ENCODE assay signal across 29 mouse cellular contexts in genomic region chr2:109725831-109726230, GRCm38 (mm10). TPM values are rescaled to one million over a fixed set of nuclear protein-coding genes. Genes with fewer than 3 reads are reported as not detected.
A peak's percentile ranks its signal among the peaks of the same experiment; 100 is the strongest.
DNase-seq lines count a peak whose midpoint lies in the region; ATAC-seq and TF ChIP-seq lines count a peak whose summit lies in the region.
"Had no signal": no experiment of that assay in that cellular context is flagged by ENCODE, and none has a peak within 500 bp of the region (broad histone marks: within the 10 kb centered on the region; RNA-seq: fewer than 3 reads in every experiment).

No protein-coding gene starts in this region.

- H3K4me3 ChIP-seq in kidney, adult 2 months (ENCODE audit: insufficient read depth, low read depth, low read length) = no peak overlapping the region
- no peak overlapping the region for H3K4me3 ChIP-seq in kidney, embryonic 16.5 days (ENCODE audit: low read length)
- H3K4me3 ChIP-seq: embryonic facial prominence, embryonic 10.5 days; embryonic facial prominence, embryonic 13.5 days; forebrain, embryonic 10.5 days; forebrain, embryonic 13.5 days; heart, adult 2 months; heart, embryonic 10.5 days; heart, embryonic 13.5 days had no signal

- no peak for TF ChIP-seq POLR2A in kidney, adult 2 months (IDR thresholded peaks at IDR 0.05; ENCODE audit: low read depth, low read length)

- no peak overlapping the region; the same call in none of the 2 replicates for H3K27ac ChIP-seq in kidney, adult 2 months (ENCODE audit: insufficient read depth, low read depth, low read length)
- H3K27ac ChIP-seq in kidney, embryonic 16.5 days (ENCODE audit: low read length) = no peak overlapping the region
- H3K27ac ChIP-seq: embryonic facial prominence, embryonic 10.5 days; embryonic facial prominence, embryonic 13.5 days; forebrain, embryonic 10.5 days; forebrain, embryonic 13.5 days; heart, adult 2 months; heart, embryonic 10.5 days; heart, embryonic 13.5 days; hindbrain, embryonic 14.5 days; hindbrain, postnatal 0 days had no signal

- no peak for TF ChIP-seq CTCF in kidney, adult 2 months (conservative IDR thresholded peaks at IDR 0.05; ENCODE audit: insufficient read depth, insufficient read length, low read depth, low read length)

- 31% methylated on average over 6 of the region's 6 CpGs for WGBS in kidney, adult 2 months
- 55% methylated on average over 6 of the region's 6 CpGs for WGBS in kidney, embryonic 16.5 days

- peak; percentile 89 for DNase-seq in kidney, adult 2 months
- no peak for DNase-seq in kidney, postnatal 14 days
- DNase-seq in kidney, postnatal 36 days = peak; percentile 29 to 77
- DNase-seq in 3134 (ENCODE audit: extremely low read depth, insufficient read length, low spot score) (peak; percentile 11), adipocyte (ENCODE audit: low spot score) (peak; percentile 42)
- DNase-seq in thymus, postnatal 14 days = no peak
- DNase-seq: adrenal gland, postnatal 14 days; cerebellum, adult 11-12 months; cerebellum, adult 8-10 months; cerebellum, postnatal 10 days; cerebellum, postnatal 36 days; embryo, embryonic 11 days; gastrocnemius, postnatal 10 days; gastrocnemius, postnatal 36 days; heart, adult 2 months; heart, postnatal 14 days; heart, postnatal 4 days had no signal

- H3K27me3 ChIP-seq in kidney, adult 2 months (replicated peaks; ENCODE audit: control insufficient read depth, insufficient read depth, low read length) = no peaks in the 10 kb centered on the region
- H3K27me3 ChIP-seq in kidney, embryonic 16.5 days (ENCODE audit: insufficient read depth, low read length) = no peaks in the 10 kb centered on the region
- H3K27me3 ChIP-seq: embryonic facial prominence, embryonic 13.5 days; forebrain, embryonic 13.5 days; heart, embryonic 13.5 days had no signal

- H3K4me2 ChIP-seq in kidney, embryonic 16.5 days (replicated peaks; ENCODE audit: low read depth, low read length) = no peak overlapping the region
- H3K4me2 ChIP-seq: embryonic facial prominence, embryonic 13.5 days; forebrain, embryonic 13.5 days; heart, embryonic 13.5 days; hindbrain, embryonic 14.5 days had no signal

- H3K36me3 ChIP-seq in kidney, adult 2 months (ENCODE audit: control insufficient read depth, insufficient read depth, low read length) = no peaks in the 10 kb centered on the region
- H3K36me3 ChIP-seq in kidney, embryonic 16.5 days (ENCODE audit: insufficient read depth, low read length) = no peaks in the 10 kb centered on the region
- H3K36me3 ChIP-seq: heart, embryonic 10.5 days; heart, embryonic 13.5 days had no signal

- H3K9me3 ChIP-seq in kidney, embryonic 16.5 days (ENCODE audit: low read length) = no peaks in the 10 kb centered on the region
- H3K9me3 ChIP-seq: embryonic facial prominence, embryonic 10.5 days; embryonic facial prominence, embryonic 13.5 days; forebrain, embryonic 10.5 days; forebrain, embryonic 13.5 days; heart, embryonic 10.5 days; heart, embryonic 13.5 days had no signal

- H3K9ac ChIP-seq in kidney, embryonic 16.5 days (replicated peaks; ENCODE audit: low read length) = no peak overlapping the region
- H3K9ac ChIP-seq: embryonic facial prominence, embryonic 13.5 days; forebrain, embryonic 13.5 days; heart, embryonic 13.5 days; hindbrain, embryonic 14.5 days had no signal

- ATAC-seq in kidney, embryonic 16.5 days (ENCODE audit: low FRiP score, low TSS enrichment) = no peak
- ATAC-seq: activated CD4-positive, CD25-positive, alpha-beta regulatory T cell, adult 4 months; CD4-positive, CD25-positive, alpha-beta regulatory T cell, adult 4 months; forebrain, embryonic 13.5 days; forebrain, embryonic 16.5 days; hindbrain, postnatal 0 days had no signal

- H3K4me1 ChIP-seq in kidney, adult 2 months (ENCODE audit: control insufficient read depth, insufficient read depth, low read length) = peaks cover 6% of the 10 kb centered on the region; the same call in 1 of the 2 replicates
- H3K4me1 ChIP-seq in kidney, embryonic 16.5 days (ENCODE audit: insufficient read depth, low read length) = no peaks in the 10 kb centered on the region
- H3K4me1 ChIP-seq: forebrain, embryonic 10.5 days; heart, embryonic 10.5 days; heart, embryonic 13.5 days had no signal

RNA-seq across cellular contexts. Expression of gene Bdnf, which starts 51.3 kb away (rescaled TPM):
- polyA plus RNA-seq in kidney, adult 2 months (2012; rRNA removed) = 1.2 and 1.4 TPM in 2 replicates
- 0.69 and 1.2 TPM in 2 replicates for polyA plus RNA-seq in kidney, embryonic 16.5 days (2015; fragmentation: Nextera tagmentation; extraction: Ambion mirVana)
- polyA plus RNA-seq: CD4-positive, CD25-positive, alpha-beta regulatory T cell, adult 4 months had no signal

Comparison
In these comparisons a context has a peak if more than half of its experiments do, and no peak if none do; other contexts are left out.
1. DNase-seq: peak in kidney, adult 2 months (single experiment), kidney, postnatal 36 days (2 of 2), 3134 (single experiment) and adipocyte (single experiment); none in kidney, postnatal 14 days (single experiment) and thymus, postnatal 14 days (single experiment).